Mouse (Mus musculus): ENCODE data around the gene Sergef. TPM values are rescaled to one million over a fixed set of nuclear protein-coding genes. Genes with fewer than 3 reads are reported as not detected.

Gene Sergef
- total RNA-seq, 2 experiments from 2014 or later = 3.7 to 4.0 TPM

- intact Hi-C loops (cut with DNase I) = loop anchor here (10.0 kb wide), 1 partner anchor 138 kb away; no protein-coding TSS in a partner anchor
- no peak for DNase-seq (ENCODE audit: low spot score)
These were observed 242.5 kb downstream of the Sergef start for GRCm38 (mm10) chr7:46396928-46397731.

GRCm38 (mm10) chr7:46396231-46396927, 243.2 kb downstream of the Sergef start, which contains the start of gene Kcnc1:
TSS of gene Kcnc1 (plus strand) at chr7:46396497.
- intact Hi-C loops (cut with DNase I) = loop anchor here (10.0 kb wide), 1 partner anchor 138 kb away; no protein-coding TSS in a partner anchor
- DNase-seq (ENCODE audit: low spot score) = peak; percentile 13

- DNase-seq (ENCODE audit: low spot score) = no peak
- intact Hi-C loops (cut with DNase I) = loop anchor here (10.0 kb wide), 1 partner anchor 139 kb away; no protein-coding TSS in a partner anchor
These were observed 244.0 kb downstream of the Sergef start for GRCm38 (mm10) chr7:46395571-46395970.

GRCm38 (mm10) chr7:46394933-46395332, 244.7 kb downstream of the Sergef start:
- intact Hi-C loops (cut with DNase I) = loop anchor here (1.0 to 10.0 kb wide), 2 partner anchors 140 to 212 kb away; no protein-coding TSS in a partner anchor

GRCm38 (mm10) chr7:46393718-46394511, 245.7 kb downstream of the Sergef start:
- DNase-seq (ENCODE audit: low spot score) = no peak
- intact Hi-C loops (cut with DNase I) = loop anchor here (1.0 to 10.0 kb wide), 3 partner anchors 141 to 213 kb away; no protein-coding TSS in a partner anchor

More at GRCm38 (mm10) chr7:46394933-46395332, 244.7 kb downstream of the Sergef start:
- no peak for DNase-seq (ENCODE audit: low spot score)

Other genes with a start within 250 kb of the Sergef start
- gene Kcnc1, start 243.3 kb downstream of the Sergef start, total RNA-seq (2021) = under 1 TPM; 0.03 to 0.05 TPM
- not detected for gene Tph1, start 32.7 kb upstream of the Sergef start, total RNA-seq (2021)
- 1 to 10 TPM; 4.1 to 4.7 TPM for gene Saal1, start 70.9 kb upstream of the Sergef start, total RNA-seq (2021)
- gene Saa3, start 75.9 kb upstream of the Sergef start, total RNA-seq (2021) = 1 to 10 TPM in 1 of 2 experiments, under 1 TPM in 1; 0.53 to 2.4 TPM
- gene Saa4, start 92.8 kb upstream of the Sergef start, total RNA-seq (2021) = not detected
- gene Saa1, start 103.2 kb upstream of the Sergef start, total RNA-seq (2021) = not detected
- gene Saa2, start 112.0 kb upstream of the Sergef start, total RNA-seq (2021) = not detected
- 10 to 100 TPM in 1 of 2 experiments, 1 to 10 TPM in 1; 8.6 to 10.5 TPM for gene Hps5, start 156.3 kb upstream of the Sergef start, total RNA-seq (2021)
- 10 to 100 TPM; 15.7 to 16.9 TPM for gene Gtf2h1, start 156.3 kb upstream of the Sergef start, total RNA-seq (2021)
- 100 to 1,000 TPM; 799 to 856 TPM for gene Ldha, start 201.7 kb upstream of the Sergef start, total RNA-seq (2021)
- gene Ldhc, start 221.4 kb upstream of the Sergef start, total RNA-seq (2021) = not detected

Measured in heart, postnatal 25 days (tissue).